Mouse (Mus musculus) embryo, embryonic 10.5 days (tissue): Measurements from ENCODE around the gene Rab37.

Experiments used
- DNase-seq: peaks from one replicate; pipeline ENCODE4 v3.0.0-alpha.2; 2015; ENCODE audit warnings: low spot score

The Rab37 gene

DNA sequence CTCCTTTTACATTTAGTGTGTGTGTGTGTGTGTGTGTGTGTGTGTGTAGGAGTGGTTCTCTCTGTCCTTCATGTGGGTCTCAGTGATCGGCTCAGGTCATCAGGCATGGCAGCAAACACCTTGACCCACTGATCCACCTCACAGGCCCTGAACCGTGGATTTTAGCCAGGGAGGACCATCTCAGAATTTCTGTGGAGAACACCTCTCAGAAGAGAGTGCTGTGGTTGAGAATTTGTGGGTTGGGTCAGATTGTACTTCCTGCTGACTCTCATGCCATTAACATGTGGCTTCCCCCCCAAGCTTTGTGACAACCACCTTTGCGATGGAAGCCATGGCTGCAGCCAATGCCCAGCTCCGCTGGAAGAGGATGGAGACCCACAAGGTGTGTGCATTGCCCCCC, 109.3 kb downstream of the Rab37 start:
- no peak for DNase-seq

DNA sequence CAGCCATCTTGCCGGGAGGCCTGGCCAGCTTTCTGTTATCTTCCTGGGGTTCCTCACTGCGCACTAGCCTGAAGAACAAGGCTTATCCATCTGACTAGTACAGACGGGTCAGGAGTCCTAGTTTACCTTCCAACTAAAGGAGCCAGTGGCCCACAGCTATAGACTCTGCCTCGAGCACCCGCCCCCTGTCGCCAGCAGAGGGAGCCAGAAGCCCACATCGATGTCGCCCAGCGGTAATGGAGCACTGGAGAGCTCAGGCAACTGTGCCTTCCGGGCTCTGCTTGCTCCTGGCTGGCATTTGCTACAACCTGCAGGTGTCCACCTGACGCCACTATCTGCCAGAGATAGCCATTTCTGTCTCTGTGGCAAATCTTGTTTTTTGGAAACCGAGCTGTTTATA, 111.1 kb downstream of the Rab37 start:
- DNase-seq, result peak; percentile 89

GRCm38 (mm10) chr11:115202756-115203155, 111.5 kb downstream of the Rab37 start:
- no peak for DNase-seq

GRCm38 (mm10) chr11:115208126-115208525, 116.9 kb downstream of the Rab37 start:
- no peak for DNase-seq

DNA sequence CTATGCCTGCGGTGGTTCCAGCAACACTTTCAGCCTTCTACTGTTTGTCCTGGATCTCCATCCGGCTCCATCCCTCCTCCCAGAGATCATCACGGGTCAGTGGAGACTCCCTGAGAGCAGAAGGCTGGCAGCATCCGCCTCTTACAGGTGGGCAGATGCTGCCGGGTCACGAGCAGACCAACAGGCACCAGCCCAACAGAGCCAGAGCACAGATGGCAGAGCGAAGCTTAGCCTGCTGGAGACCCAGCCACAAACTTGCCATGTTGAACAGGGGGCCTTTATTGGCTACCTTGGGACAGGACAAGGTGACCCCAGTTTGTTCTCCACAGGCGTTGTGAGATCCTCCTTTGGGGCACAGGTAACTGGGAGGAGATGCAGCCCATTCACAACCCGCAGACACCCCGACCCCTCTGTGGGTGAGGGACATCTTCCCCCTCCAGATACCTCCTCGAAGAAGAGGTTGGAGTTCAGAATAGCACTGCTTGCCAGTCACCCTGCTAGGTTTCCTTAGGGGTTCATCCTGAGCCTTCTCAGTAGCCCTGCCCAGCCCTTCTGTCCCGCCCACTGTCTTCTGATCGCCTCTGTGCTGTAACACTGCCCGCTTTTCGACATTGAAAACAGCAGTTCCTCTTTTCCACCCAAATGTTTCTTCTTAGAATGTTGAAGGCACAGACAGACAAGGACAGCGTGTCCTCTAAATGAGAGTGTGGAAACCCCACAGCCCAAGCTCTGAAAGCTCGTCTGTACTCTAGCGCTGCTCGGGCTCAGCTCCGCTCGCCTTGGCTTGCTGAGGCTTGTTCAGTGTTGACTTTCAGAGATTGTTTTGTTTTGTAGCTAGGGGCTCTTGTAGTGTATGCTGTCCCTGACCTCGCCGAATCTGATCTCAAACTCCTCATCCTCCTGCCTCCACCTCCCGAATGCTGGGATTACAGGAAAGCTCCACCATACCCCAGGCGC, 117.8 kb downstream of the Rab37 start:
- no peak for DNase-seq

- DNase-seq, result no peak
These were observed 118.7 kb downstream of the Rab37 start for GRCm38 (mm10) chr11:115209958-115210357.
